Comparison of ENCODE assay signal across 8 mouse cellular contexts in genomic region chr1:184771202-184771890, GRCm38 (mm10). TPM values are rescaled to one million over a fixed set of nuclear protein-coding genes. Genes with fewer than 3 reads are reported as not detected.
A peak's percentile ranks its signal among the peaks of the same experiment; 100 is the strongest.
DNase-seq lines count a peak whose midpoint lies in the region; ATAC-seq lines count a peak whose summit lies in the region.

No protein-coding gene starts in this region.

- peak; percentile 84 for DNase-seq in NIH3T3 (ENCODE audit: low read depth)
- DNase-seq in cerebellum, postnatal 14 days = peak; percentile 81 to 91
- DNase-seq in frontal cortex, postnatal 36 days (ENCODE audit: low spot score in 2 of 2) = peak; percentile 57 to 64
- DNase-seq in hindbrain, embryonic 14.5 days (ENCODE audit: low spot score) = peak; percentile 82
- DNase-seq in left cerebral cortex, adult 18-20 months (ENCODE audit: low spot score in 2 of 2) = peak; percentile 47 to 83
- peak; percentile 81 to 87 for DNase-seq in lung, postnatal 4 days
- DNase-seq in right cerebral cortex, adult 2 months (ENCODE audit: low spot score in 2 of 2) = peak; percentile 65 to 75
- DNase-seq in urinary bladder, postnatal 14 days (ENCODE audit: low spot score) = peak; percentile 86

- ATAC-seq in hindbrain, embryonic 14.5 days (ENCODE audit: low FRiP score) = no peak

- H3K27ac ChIP-seq in hindbrain, embryonic 14.5 days = no peak overlapping the region

- no peak overlapping the region for H3K9ac ChIP-seq in hindbrain, embryonic 14.5 days

- H3K4me1 ChIP-seq in hindbrain, embryonic 14.5 days (replicated peaks; ENCODE audit: control insufficient read depth, insufficient read depth, low read length) = peaks cover 4% of the 10 kb centered on the region; the same call in 1 of the 2 replicates

- WGBS in hindbrain, embryonic 14.5 days = 31% methylated on average over 18 of the region's 18 CpGs

- no peaks in the 10 kb centered on the region for H3K36me3 ChIP-seq in hindbrain, embryonic 14.5 days (replicated peaks; ENCODE audit: control insufficient read depth, insufficient read depth)

- no peaks in the 10 kb centered on the region for H3K27me3 ChIP-seq in hindbrain, embryonic 14.5 days (ENCODE audit: control insufficient read depth, insufficient read depth, low read length)

- no peak overlapping the region for H3K4me3 ChIP-seq in hindbrain, embryonic 14.5 days (replicated peaks; ENCODE audit: low read length)

- H3K4me2 ChIP-seq in hindbrain, embryonic 14.5 days (replicated peaks) = peak overlapping the region; percentile 24

- no peaks in the 10 kb centered on the region for H3K9me3 ChIP-seq in hindbrain, embryonic 14.5 days (ENCODE audit: control insufficient read depth, low read length)

RNA-seq across cellular contexts. Expression of gene Hlx, which starts 38.9 kb away (rescaled TPM):
- 2.0 and 2.8 TPM in 2 replicates for polyA plus RNA-seq in hindbrain, embryonic 14.5 days (2014; fragmentation: Nextera tagmentation; extraction: Ambion mirVana)
- 1 to 10 TPM in 1 of 2 experiments, under 1 TPM in 1; 0.37 to 1.2 TPM for total RNA-seq in left cerebral cortex, adult 18-20 months (2021)

RNA-seq across cellular contexts. Expression of gene Marc1, which starts 39.8 kb away (rescaled TPM):
- polyA plus RNA-seq in hindbrain, embryonic 14.5 days (2014; fragmentation: Nextera tagmentation; extraction: Ambion mirVana) = 0.21 and 0.33 TPM in 2 replicates
- under 1 TPM in 1 of 2 experiments, not detected in 1; 0.16 TPM for total RNA-seq in left cerebral cortex, adult 18-20 months (2021)
